14 mouse cellular contexts compared by ENCODE assay signal in genomic region chr11:78086925-78087479, GRCm38 (mm10).
"Had no signal": no experiment of that assay in that cellular context is flagged by ENCODE, and none has a peak within 500 bp of the region (broad histone marks: within the 10 kb centered on the region; RNA-seq: fewer than 3 reads in every experiment).

No protein-coding gene starts in this region.

- H3K9ac ChIP-seq: limb, embryonic 12.5 days; liver, embryonic 15.5 days; lung, embryonic 14.5 days; midbrain, embryonic 12.5 days had no signal

- H3K27ac ChIP-seq: limb, embryonic 12.5 days; liver, embryonic 15.5 days; midbrain, embryonic 12.5 days; stomach, postnatal 0 days had no signal

- H3K36me3 ChIP-seq: limb, embryonic 12.5 days; liver, embryonic 15.5 days; midbrain, embryonic 12.5 days had no signal

- DNase-seq: kidney, adult 8-10 months; kidney, postnatal 25 days; layer of hippocampus, postnatal 36 days; liver; lung, embryonic 14.5 days; lung, postnatal 10 days; lung, postnatal 4 days; thymus, postnatal 4 days had no signal

- H3K4me2 ChIP-seq: limb, embryonic 12.5 days; liver, embryonic 15.5 days; lung, embryonic 14.5 days; midbrain, embryonic 12.5 days had no signal

- H3K9me3 ChIP-seq: limb, embryonic 12.5 days; liver, embryonic 15.5 days; megakaryocyte, embryonic 14.5 days; midbrain, embryonic 12.5 days had no signal

- H3K27me3 ChIP-seq: limb, embryonic 12.5 days; liver, embryonic 15.5 days; megakaryocyte, embryonic 14.5 days had no signal

- H3K4me3 ChIP-seq: limb, embryonic 12.5 days; liver, embryonic 15.5 days; megakaryocyte, embryonic 14.5 days; midbrain, embryonic 12.5 days; myocyte had no signal

- H3K4me1 ChIP-seq: limb, embryonic 12.5 days; midbrain, embryonic 12.5 days had no signal
